Mouse (Mus musculus) induced T-regulatory cell, adult 2 months (primary cell): ENCODE measurements around the gene Rras.
A peak's percentile ranks its signal among the peaks of the same experiment; 100 is the strongest.

Source experiments
- DNase-seq: peaks from one replicate; pipeline ENCODE4 v3.0.0-alpha.2; 2012; ENCODE audit warnings: low read depth

The Rras gene

GRCm38 (mm10) chr7:45000539-45001114 is 17.1 kb upstream of the Rras start:
- no peak for DNase-seq

- DNase-seq: no peak
Observed at GRCm38 (mm10) chr7:45002440-45002839, 15.3 kb upstream of the Rras start.

GRCm38 (mm10) chr7:45004546-45004945 is 13.2 kb upstream of the Rras start:
- no peak for DNase-seq

- DNase-seq: no peak
Observed at GRCm38 (mm10) chr7:45005321-45005992, 12.3 kb upstream of the Rras start.

GRCm38 (mm10) chr7:45006503-45006902 is 11.3 kb upstream of the Rras start:
- DNase-seq: no peak

GRCm38 (mm10) chr7:45007141-45007540 is 10.6 kb upstream of the Rras start:
- no peak for DNase-seq

- no peak for DNase-seq
Observed at GRCm38 (mm10) chr7:45007846-45008245, 9.9 kb upstream of the Rras start.

- no peak for DNase-seq
Observed at GRCm38 (mm10) chr7:45008411-45008810, 9.3 kb upstream of the Rras start.

GRCm38 (mm10) chr7:45012011-45012410 is 5.8 kb upstream of the Rras start:
- DNase-seq: no peak

- no peak for DNase-seq
Observed at GRCm38 (mm10) chr7:45012824-45013223, 4.9 kb upstream of the Rras start.

- no peak for DNase-seq
Observed at GRCm38 (mm10) chr7:45013366-45014095, 4.2 kb upstream of the Rras start.

- no peak for DNase-seq
Observed at GRCm38 (mm10) chr7:45014096-45014451, 3.7 kb upstream of the Rras start.

- no peak for DNase-seq
Observed at GRCm38 (mm10) chr7:45015344-45015956, 2.3 kb upstream of the Rras start.

- DNase-seq: peak; percentile 99
Observed at GRCm38 (mm10) chr7:45015957-45016612, 1.7 kb upstream of the Rras start, which contains the start of gene Scaf1. Gene Scaf1, minus strand, starts transcription at chr7:45016363.

GRCm38 (mm10) chr7:45016761-45017160 is 1.0 kb upstream of the Rras start:
- peak; percentile 66 for DNase-seq

GRCm38 (mm10) chr7:45019031-45019571 is 1.3 kb downstream of the Rras start:
- peak; percentile 47 for DNase-seq

GRCm38 (mm10) chr7:45020225-45020624 is 2.5 kb downstream of the Rras start:
- DNase-seq: no peak

- peak; percentile 62 for DNase-seq
Observed at GRCm38 (mm10) chr7:45023711-45024110, 6.0 kb downstream of the Rras start.

GRCm38 (mm10) chr7:45024281-45025248 is 6.8 kb downstream of the Rras start:
- DNase-seq: no peak

GRCm38 (mm10) chr7:45025601-45026220 is 8.0 kb downstream of the Rras start:
- DNase-seq: no peak
